Mouse (Mus musculus): ENCODE data around the gene Slc7a12.

Slc7a12 gene

DNA sequence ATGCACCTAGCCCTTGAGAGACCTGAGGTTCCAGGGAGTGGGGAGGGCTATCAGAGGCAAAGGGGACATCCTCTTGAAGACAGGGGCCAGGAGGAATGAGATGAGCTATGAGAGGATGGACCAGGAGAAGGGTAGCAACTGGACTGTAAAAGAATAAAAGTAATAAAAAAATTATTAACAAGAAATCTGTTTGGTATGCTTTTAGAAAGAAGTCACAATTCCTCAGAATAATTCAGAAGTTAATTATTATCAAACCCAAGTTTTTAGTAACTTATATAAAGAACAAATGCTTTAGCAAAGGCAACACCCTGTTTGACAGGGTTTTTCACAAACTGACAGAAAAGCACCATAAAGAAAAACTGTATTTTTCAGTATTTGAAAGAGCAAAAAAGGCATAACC is at the start of gene Slc7a12:
Slc7a12 (plus strand) TSS at position 301 of the 400 bp plus-strand sequence.
- DNase-seq = no peak

DNA sequence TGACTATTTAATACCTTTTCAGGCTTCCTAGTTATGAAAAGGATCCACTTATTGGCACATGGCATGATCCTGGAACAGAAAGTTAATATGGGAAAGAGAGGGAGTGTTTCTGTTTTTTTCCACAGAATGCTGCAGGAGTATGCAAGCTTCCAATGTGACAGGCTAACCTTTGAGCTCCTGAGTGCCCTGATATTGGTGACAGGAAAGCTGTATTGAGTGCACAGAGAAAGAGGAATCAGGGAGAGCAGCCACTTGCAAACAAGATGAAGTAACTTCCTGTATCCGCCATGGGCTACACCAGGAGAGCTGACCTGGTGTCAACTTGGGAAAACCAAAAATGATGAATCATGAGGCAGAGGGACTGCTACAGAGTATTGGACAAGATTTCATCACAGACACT is 48.1 kb upstream of the Slc7a12 start:
- DNase-seq = no peak

DNA sequence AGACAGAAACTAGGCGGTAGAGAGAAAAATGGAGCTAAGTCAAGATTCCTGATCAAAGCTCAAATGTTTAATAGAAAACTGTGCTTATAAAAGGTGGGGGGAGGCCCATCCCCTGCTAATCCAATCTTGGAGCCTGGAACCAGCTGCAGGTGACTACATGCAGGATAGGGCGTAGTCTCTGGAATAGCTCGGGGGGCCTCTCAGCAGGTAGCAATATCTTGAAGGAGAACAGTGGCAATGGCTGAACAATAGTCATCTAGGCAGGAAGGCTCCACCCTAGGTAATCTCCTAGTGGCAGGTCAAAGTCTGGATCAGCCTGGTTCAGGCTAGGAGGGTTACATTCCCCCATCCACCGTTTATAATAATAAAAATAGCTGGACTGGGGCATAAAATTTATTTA is 34.5 kb upstream of the Slc7a12 start:
- no peak for DNase-seq

DNA sequence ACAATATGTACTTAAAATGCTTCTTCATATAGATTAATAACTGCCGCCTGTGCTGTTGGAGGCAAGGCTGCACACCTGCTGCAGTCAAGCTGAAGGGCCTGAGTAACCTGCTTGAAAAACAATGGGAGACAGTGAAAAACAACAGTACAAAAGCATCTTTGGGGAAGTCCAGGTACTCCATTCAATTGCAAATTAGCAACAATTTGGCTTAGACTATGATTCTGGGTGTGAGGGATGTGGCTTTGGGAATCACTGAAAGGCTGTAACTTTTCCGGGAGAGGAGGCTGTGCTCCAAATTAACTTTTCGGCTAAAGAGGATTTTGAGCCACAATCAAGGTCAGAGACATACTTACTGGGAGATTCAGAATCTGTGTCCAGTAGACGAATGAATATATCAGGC is 33.8 kb upstream of the Slc7a12 start:
- no peak for DNase-seq
